Mouse (Mus musculus) c-Kit-positive CD71-negative TER-119-negative erythroid progenitor cells, embryonic 14.5 days (primary cell): Measurements from ENCODE around the gene Plekhg1.

ENCODE experiments used
- DNase-seq: peaks from one replicate; pipeline ENCODE4 v3.0.0-alpha.2; 2013; ENCODE audit warnings: low read depth

Plekhg1 gene

DNA sequence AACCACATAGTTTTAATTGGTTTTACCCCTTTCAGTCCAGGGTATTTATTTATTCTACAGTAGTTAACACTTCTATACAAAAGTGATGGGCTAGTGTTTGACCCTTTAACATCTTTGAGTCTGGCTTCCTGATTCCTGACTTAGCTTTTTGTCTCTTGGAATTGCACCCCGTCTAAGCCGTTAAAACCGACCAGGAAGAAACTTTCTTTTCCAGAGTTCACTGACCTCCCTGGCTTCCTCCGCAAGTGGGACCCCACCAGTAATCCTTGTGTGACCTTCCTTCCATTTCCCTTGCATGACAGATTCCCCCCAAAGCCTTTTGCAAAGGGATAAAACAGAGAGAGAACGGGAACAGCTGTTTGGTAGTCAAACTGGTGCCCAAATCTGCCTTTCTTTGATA is 1.6 kb downstream of the Plekhg1 start:
- no peak for DNase-seq

DNA sequence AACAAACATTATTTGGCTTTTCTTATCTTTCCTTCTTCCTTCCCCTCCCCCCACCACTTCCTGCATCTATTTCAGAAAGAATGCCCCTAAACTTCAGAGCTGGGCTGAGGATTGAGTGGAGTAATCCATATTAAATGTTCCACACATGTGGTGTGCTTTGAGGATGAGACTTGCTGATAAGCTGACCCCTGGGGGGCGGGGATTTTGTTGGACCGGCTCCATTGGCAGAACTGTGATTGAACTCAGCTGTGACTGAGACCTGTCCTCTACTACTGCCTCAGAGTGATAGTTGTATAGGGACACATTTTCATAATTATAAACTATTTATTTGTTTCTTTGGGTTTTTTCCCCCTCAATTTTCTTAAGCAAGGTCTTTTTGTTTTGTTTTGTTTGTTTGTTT is 2.9 kb downstream of the Plekhg1 start:
- DNase-seq = no peak

DNA sequence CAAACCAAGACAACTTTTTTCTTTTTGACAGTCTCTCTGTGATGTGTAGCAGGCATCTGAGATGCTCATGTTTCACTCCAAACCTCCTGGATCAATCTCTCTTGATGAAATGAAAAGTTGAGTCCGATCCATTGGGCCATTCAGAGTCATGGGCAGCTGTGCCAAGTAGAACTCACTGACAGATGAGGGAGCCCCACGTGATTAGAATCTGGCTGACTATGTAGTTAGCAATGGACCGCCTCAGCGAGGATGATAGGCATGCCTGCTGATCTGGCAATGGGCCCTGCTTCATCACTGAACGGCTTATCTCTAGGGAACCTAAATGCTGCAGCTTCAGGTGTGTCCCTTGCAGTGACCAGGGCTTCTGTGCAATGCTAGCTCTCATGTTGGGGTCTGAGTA is 3.7 kb downstream of the Plekhg1 start:
- DNase-seq = no peak

DNA sequence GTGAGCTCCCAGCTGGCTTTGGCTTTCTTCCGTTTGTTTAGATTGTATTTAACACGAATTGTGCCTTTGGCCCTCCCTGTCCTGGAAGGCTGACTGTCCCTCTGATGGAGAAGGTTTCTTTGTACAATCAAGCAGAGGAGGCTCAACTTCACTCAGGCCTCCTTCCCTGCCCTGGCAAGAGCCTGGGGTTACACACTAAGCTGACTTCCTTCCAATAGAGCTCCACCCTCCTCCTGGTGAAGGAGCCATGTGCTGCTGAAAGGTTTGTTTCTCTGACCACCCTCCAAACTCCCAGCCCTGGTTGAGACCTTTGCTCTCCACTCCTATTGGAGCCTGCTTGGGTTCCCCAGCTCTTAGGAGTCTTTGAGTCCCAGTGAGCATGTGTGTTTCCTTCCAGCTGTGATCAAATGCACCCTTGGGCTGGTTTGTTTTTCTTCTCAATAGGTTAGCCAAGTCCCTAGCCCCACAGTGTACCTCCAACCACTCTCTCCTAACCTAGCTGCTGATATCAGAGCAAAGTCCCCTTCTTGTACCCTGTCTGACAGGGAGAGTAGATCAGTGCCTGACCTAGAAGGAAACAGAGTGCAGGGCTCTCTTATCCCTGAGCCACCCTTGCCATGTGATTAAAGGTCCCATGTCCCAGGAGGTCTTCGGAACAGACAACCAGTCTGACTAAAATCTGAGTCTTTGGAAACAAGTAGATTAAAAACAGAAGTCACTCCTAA is 6.8 kb downstream of the Plekhg1 start:
- DNase-seq = no peak

DNA sequence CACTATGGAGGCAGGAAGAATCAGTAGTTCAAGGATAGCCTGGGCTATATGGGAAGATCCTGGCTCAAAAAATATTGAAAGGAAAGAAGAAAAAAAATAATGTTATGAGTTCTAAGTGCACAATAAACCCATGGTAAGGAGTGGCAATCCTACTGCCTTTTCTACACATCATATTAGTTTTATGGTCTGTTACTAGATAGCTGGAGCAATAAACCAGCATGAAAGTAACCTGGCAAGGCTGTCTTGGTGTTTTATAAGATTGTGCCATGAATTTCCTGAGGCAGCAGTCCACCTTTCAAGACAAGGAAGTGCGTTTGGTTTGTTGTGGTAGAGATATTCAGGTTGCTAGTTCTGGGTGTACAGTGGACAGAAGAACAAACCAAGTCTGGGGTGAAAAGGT is 9.4 kb downstream of the Plekhg1 start:
- DNase-seq = no peak

DNA sequence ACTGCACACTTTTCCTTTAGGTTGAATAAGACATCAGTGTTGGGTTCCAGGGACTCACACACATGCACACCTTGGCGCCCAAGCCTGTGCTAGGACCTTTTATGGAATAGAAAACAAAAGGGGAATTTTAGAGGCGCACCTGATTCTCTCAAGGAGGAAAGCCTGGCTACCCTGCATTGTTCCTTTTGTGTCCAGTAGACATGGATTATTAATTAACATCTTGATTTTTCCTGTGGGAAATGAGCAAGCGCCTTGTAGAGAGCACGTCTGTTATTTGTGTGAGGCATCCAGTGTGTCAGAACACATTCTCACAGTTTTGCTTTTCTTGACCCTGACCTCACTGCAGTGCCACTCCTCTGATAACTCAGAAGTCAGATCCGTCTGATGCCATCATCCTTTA is 21.8 kb downstream of the Plekhg1 start:
- DNase-seq = no peak

DNA sequence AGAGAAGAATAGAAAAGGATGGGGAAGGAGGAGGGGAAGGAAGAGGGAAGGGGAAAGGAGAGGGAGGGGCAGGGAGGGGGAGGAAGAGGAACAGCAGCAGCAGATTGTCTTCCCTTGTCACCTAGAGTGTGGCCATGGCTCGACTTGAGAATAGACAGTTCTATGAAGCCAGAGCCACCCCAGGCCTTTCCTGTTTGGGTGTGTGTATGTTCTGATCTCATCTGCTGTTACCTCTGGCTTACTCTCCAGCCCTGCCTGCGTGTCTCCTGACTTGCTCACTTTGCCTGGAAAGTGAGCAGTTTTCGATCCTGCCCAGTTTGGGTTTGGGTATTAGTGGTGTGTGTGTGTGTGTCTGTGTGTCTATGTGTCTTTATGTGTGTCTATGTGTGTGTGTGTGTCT is 23.0 kb downstream of the Plekhg1 start:
- no peak for DNase-seq

DNA sequence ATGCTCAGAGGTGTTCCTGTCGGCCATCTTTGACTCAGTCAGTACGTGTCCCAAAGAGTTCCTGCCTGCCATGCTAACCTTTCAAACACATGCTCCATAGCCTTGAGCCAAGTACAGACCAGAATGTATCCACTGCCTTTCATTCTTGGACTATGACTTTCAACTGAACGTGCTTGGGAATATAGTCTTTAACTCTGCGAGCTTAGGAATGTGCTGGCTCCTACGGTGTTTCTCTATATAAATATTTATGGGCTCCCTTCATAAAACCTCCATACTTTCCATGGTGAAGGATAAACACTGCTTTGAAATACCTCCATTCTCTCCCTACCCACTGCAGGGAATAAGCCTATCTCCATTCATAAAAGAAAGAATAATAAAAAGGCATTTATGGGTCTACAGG is 29.0 kb downstream of the Plekhg1 start:
- no peak for DNase-seq

DNA sequence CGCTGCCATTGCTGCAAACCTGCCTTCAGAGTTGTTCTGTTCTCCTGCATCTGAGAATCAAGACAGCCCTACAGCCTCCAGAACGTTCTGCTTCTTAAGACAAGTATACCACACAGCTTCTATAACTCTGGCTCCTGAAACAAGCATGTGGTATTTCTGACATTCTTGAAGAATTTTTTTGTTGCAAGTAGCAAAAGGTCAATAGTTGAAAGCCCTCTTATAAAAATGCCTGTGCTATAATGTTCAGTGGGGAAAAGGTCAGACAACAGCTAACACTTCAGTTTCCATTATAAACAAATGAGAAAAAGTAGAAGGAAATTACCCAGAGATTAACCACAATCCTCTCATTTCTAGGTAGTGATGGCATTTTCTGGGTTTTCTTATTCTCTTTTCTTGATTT is 34.2 kb downstream of the Plekhg1 start:
- DNase-seq = no peak

DNA sequence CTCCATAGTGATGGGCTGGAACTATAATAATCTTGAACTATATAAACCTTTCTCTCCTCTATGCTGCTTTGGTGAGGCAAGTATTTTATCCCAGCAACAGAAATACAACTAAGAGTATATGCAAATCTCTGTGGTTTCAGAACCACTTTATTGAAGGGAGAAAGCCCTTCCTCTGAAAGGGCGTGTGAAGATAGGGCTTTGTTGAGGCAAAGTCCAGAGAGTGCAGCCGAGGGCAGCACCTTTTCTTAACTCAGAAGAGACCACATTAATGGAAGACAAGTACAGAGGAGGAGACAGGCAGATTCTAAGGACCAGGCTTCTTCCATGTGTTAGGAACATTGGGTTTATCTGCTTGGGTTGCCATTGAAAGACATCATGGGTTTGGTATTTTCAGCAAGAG is 36.6 kb downstream of the Plekhg1 start:
- DNase-seq = no peak

DNA sequence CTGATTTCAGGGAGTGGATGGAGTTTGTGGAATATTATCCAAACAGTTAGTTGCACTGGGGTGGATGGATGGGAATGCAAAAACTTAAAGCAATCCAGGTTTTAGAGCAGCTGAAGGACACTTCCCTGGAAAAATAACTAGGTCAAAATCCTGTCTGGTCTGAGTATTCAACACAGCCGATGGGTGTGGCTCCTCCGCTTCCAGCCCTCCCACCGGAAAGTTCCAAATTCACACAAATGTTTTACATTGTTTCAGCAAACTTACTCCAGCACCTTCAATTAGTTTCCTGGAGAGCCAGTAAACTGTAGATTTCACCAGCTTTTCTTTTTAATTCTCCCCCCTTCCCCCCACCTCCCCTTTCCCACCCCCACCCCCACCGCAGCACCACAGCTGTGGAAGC is 45.2 kb downstream of the Plekhg1 start:
- DNase-seq = no peak

DNA sequence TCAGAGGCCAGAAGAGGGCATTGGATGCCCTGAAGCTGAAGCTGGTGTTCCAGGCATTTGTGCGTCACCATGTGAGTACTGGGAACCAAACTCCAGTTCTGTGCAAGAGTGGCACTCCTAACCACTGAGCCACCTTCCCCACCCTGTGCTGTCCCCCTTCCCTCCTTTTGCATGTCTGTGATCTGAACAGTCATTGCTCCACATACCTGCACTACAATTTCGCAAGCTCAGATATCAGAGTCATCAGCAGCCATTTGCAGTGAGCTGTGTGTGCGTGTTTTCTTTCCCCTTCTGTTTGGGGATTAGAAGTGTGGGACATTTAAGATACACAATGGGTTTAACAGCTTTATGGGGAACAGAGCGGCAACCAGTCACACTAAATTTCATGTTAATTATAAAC is 46.4 kb downstream of the Plekhg1 start:
- no peak for DNase-seq

DNA sequence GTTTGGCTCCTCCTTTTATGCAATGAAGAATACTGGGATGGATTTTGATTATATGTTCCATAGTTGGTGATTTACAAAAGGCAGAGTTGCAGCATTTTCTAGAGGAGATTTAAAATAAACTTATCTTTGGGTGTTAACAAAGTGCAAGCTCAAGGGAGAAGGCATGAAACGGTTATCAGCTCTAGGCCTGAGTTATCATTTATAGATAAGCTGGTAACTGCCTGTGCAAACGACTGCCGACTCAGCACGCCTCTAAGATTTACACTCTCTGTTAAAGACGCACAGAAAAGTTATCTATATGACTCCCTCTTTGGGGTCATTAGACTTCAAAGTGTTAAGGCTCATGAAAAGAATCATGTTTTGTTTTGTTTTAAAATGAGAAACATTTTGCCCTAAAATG is 46.8 kb downstream of the Plekhg1 start:
- DNase-seq = no peak

DNA sequence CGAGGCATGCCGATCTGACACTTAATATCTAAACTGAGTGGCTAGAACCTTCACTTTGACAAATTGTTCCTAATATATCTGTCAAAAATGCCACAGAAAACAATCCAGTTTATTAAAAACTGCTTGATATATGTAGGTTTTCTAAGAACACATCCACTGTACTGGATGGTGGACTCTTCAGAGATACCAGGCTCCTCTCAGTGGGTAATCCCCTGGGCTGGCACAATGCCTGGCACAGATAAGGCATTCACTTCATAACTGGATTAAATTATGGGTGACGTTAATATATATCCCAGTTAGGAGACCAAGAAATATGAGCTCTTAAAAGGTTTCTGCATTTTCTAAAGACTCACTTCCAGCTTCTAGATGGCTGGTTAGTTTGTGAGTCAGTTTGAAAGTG is 53.7 kb downstream of the Plekhg1 start:
- no peak for DNase-seq

DNA sequence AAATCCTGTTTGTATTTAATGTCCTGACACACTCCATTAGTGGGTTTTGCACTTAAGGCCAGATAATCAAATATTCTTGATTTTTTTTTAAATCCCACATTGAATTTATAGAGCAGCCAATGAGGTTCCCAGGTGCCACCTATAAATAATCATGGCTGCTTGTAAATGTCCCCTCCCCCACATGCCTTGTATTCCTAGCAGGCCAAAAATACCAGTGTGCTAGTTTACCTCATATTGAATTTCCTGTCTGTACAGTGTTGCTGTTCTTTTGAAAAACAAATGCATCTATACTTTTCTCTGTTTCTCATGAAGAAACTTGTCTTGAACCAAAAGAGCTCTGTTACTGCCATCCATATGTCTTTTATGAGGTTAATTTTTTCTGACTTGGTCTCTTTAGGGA is 59.3 kb downstream of the Plekhg1 start:
- DNase-seq = no peak

DNA sequence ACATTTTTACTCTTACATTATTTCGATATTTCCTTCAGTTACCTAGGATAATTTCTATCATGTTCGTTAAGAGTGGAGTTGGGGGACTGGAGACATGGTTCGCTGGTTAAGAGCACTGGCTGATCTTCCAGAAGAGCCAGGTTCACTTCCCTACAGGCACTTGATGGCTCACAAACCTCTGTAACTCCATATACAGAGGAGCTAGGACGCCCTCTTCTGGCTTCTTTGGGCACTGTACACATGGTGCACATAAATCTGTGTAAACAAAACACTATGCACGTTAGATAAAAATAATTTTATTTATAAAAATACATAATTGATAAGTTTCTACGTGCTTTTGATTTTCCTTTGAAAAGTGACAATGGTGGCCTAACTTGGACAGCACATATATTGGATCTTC is 61.1 kb downstream of the Plekhg1 start:
- DNase-seq = no peak

DNA sequence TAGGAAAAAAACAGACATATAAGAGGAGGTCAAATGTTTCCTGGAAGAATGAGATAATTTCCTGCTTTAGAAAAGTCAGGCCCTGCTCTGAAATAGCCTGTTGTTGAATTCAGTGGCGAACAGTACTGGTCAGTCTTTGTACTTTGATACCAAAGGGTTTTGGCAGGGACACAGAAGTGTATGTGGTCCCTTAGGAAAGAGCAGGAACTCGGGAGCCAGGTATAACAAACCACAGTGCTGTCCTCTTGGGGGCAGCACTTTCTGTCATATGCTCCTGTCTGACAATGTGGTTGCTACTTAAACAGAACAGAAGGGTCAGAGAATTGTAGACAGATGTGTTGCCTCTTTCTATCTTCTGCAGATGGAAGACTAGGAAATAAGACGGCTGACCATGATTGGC is 65.2 kb downstream of the Plekhg1 start:
- DNase-seq = no peak

DNA sequence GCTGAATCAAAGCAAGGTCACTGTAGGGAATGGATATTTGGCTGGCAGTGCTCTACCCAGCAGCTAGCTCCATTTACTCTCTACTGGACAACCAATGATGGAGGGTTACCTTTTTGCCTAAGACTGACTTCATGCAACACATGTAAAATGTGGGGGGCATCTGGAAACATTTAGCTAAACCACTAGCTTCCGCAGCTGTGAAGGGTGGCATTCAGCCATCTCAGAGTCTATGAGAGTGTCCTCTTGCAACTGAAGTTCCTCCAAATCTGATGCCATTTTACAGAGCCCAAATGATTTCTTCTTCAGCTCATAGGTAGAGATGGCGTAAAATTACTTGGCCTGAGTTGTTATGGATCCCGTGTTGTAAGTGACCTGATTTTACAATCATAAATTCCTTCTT is 67.8 kb downstream of the Plekhg1 start:
- no peak for DNase-seq

DNA sequence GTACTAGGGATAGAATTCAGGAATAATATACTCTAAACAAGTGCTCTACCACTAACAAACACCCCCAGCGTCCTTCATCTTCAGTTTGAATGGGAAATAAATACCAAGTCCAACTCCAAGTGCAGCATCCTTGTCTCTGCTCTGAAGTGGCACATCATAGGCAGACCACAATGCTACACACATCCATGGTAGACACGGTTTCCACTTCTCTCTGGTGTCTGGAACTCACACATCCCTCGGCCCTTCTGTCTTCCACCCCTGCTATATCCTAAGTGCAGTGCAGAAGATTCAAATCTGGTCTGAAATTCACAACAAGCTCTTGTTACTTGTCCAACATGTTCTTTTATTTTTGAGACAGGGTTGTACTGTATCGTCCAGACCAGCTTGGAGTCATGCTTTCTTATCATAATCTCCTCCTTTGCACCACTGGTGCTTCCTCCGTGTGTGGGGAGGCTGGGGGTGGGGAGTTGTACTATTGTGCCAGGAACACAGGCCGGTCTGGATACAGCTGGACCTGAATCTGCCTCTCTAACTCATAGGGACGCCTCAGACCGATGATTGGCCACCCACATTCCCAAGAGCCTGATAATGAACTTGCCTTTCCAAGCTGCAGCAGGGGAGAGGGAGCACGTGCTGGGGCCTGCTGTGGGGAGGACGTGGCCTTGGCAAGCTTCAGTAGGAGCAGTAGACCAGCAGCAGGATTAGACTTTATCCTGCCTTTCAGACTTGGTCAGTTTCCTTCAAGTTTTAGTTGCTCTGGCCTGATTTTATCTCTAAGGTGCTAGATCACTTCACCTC is 70.5 kb downstream of the Plekhg1 start:
- DNase-seq = no peak

DNA sequence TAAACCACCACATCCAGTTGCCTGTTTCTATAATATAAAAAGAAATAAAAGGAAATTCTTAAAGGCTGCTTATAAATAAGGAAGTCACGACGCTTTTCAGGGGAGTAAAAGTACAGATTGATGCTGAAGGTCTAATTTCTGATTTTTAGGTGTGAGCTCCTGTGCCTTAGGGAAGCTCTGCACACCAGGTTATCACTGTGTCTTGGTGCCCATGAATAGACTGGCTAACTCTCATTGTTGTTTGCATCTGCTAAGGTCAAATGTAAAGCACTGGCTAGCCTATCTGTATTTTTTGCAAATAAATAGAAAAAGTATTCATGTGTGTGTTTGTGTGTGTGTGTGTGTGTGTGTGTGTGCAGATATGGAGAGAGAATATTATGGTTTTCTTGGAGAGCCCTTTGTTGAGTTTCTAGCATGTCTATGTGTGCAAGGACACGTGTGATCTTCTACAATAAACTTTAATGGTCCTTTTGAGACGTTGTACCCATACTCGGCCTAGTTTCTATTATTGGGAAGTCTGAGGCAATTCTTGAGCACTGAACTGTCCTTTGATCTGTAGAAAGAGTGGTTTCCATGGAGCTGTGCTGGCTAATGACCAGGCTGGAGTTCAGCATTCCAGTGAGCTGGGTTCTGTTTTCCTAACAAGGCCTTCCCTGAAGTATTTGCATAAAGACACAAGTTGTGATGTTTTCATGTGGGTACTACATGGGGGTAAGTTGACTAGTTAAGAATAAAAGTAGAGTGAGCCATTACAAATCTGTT is 79.0 kb downstream of the Plekhg1 start:
- no peak for DNase-seq

DNA sequence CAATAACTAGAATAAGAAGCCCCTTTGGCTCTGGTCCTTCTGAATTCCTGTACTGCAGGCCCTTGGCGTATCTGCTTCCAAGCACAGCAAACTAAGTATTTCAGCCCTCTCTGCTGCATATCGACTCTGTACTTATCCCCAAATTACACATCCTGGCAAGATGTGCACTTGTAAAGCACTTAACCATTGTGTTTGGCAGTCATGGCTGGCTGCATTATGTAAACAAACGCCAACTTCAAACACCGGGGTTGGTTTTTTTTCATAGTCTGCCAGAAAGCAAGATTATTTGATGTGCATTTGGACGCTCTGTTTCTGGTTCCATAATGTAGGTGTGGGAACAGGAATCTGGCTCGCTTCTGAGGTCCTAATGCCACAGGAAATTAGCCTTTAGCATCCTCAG is 83.7 kb downstream of the Plekhg1 start:
- no peak for DNase-seq

DNA sequence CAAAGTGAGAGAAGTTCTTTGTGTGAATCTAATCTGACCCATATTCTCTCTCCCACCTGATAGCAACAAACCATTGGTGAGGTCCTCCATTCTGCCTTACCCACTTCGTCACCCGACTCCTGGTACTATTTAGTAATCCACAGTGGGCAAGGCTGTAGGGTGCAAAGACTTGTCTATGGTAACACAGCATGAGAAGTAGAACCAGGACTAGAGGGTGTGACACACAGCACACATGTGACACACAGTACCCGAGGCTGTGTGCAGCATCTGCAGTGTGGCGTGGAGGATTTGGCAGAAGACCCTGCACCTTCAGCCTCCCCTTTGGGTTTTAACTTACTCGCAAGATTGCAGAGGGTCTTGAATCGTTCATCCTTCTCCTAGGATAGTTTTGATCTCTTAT is 85.9 kb downstream of the Plekhg1 start:
- no peak for DNase-seq

DNA sequence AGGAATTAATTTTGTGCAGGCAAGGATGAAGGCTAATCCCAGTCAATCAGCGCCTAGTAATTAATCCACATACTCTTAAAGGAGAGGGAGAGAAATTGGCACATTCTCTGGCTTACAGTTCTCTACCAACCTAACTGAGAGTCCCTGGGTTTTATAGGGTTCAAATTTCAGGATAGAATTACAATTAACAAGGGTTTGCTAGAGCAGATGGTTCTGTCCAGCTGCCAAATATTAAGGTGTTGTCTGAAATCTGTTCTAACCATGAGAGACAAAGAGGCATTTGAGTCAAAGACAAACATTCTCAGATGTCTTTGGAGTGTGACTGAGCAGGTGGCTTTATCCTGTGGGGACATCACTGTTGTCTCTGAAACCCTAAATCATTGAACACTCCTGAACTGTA is 87.2 kb downstream of the Plekhg1 start:
- no peak for DNase-seq
